Mouse (Mus musculus) forebrain, postnatal 0 days (tissue): ENCODE results near the gene Cks2. TPM values are rescaled to one million over a fixed set of nuclear protein-coding genes. Genes with fewer than 3 reads are reported as not detected.

Experiments
- ATAC-seq: fragments of 200-750 bp; cut with Nextera tagmentation; 2 replicates; pipeline ENCODE4 v1.8.0; 2017; ENCODE audit warnings: mild to moderate bottlenecking, moderate library complexity
- DNase-seq: peaks from one replicate; pipeline ENCODE4 v3.0.0-alpha.2; 2015
- H3K27ac ChIP-seq: fragments of 300-500 bp; sonication (generic); 2 replicates; pipeline ENCODE4 v1.5.1; 2014; ENCODE audit warnings: low read depth, mild to moderate bottlenecking, antibody characterized with exemption, low read length, moderate library complexity, mixed read lengths
- H3K27me3 ChIP-seq: fragments of 300-500 bp; sonication (generic); 2 replicates; pipeline ENCODE4 v1.6.1; 2014; ENCODE audit warnings: mild to moderate bottlenecking, low read length, mixed read lengths; ENCODE audit not compliant: insufficient read depth
- H3K36me3 ChIP-seq: fragments of 300-500 bp; sonication (generic); 2 replicates; pipeline ENCODE4 v1.6.1; 2014; ENCODE audit warnings: mild to moderate bottlenecking, moderate library complexity; ENCODE audit not compliant: insufficient read depth
- H3K4me1 ChIP-seq: fragments of 300-500 bp; sonication (generic); 2 replicates; pipeline ENCODE4 v1.6.1; 2014; ENCODE audit warnings: antibody characterized with exemption; ENCODE audit not compliant: insufficient read depth
- H3K4me2 ChIP-seq: fragments of 300-500 bp; sonication (generic); 2 replicates; pipeline ENCODE4 v1.6.1; 2014; ENCODE audit warnings: low read depth, mild to moderate bottlenecking, moderate library complexity
- H3K4me3 ChIP-seq: fragments of 300-500 bp; sonication (generic); 2 replicates; pipeline ENCODE4 v1.5.1; 2014; ENCODE audit warnings: low read depth, low read length, mixed read lengths
- H3K9ac ChIP-seq: fragments of 300-500 bp; sonication (generic); 2 replicates; pipeline ENCODE4 v1.6.1; 2014; ENCODE audit warnings: mild to moderate bottlenecking
- H3K9me3 ChIP-seq: fragments of 300-500 bp; sonication (generic); 2 replicates; pipeline ENCODE4 v1.6.1; 2016; ENCODE audit warnings: low read length
- CTCF ChIP-seq: sonication (generic); IDR thresholded peaks from 2 replicates; pipeline ENCODE4 v1.5.1; 2016; ENCODE audit warnings: antibody characterized with exemption, control low read depth, low read depth
- WGBS: fragments of 180-500 bp; shearing (Covaris S2); extraction: QIAGEN DNeasy Blood & Tissue Kit; methylation state at CpG from one replicate; pipeline ENCODE4 v1.1.7; 2014; 5-methylcytosine and 5-hydroxymethylcytosine counted together
- polyA plus RNA-seq: library from polyadenylated mRNA; unstranded; fragments of >200 nt; fragmentation: Nextera tagmentation; extraction: Ambion mirVana; gene quantifications from 2 replicates; pipeline ENCODE4 v1.2.1, GENCODE M21; 2015
- total RNA-seq: library from RNA; depleted of rRNA; stranded (reverse); fragments of >200 nt; gene quantifications from 2 replicates; pipeline ENCODE4 v1.2.3, GENCODE M21; 2014; rRNA removed

Cks2 gene
- total RNA-seq (29.1 and 35.7 TPM in 2 replicates), polyA plus RNA-seq (35.8 and 45.3 TPM in 2 replicates)

DNA sequence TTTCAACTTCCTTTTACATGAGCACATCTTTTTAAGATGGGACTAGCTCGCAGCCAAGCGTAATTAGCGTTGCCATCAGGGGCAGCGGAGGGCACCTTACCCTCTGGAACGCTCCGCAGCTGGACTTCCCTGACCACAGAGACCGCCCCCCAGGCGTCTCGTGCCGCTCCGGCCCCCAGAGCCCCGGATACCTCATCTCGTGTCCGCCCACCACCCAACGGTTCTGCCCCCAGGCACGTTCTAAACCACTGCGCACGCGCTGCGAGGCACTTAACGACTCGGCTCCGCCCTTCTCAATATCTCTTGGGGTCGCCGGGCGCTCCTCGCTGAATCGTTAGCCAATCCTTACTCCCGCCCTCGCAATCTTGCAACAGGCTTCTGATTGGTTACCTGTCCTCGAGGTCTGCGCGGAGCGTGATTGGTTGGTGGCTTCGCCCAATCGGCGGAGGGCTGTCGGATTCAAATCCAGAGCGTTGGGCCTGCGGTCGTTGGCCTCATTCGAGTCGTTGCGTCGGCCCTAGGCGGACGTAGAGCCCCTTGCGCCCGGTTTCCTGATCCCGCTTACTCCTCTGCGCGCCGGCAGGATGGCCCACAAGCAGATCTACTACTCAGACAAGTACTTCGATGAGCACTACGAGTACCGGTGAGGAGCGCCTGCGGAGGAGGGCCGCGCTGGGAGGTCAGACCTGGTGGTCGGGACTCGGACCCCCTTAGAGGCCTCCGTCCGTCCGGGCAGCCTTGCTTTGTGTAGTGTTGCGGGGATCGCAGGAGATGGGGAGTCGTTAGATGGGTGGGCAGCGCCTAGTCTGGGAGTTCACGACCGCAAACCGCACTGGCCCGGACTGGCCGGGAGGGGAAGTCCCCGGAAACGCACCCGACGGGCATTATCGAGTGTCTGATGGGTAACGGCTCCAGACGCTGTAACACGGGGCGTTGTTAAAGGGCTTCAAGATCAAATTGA, at the start of gene Cks2:
Gene Cks2 (plus strand): TSS at position 404 of the 961 bp plus-strand sequence.
- DNase-seq, result peak; percentile 99
- H3K4me3 ChIP-seq, result peak within 1 kb of the TSS; percentile 61
- H3K9me3 ChIP-seq, result no peaks in the 10 kb centered on the region
- peak within 1 kb of the TSS; percentile 62 for H3K9ac ChIP-seq
- 0 out of 2 replicates have a peak, but pooled peaks have one; percentile 5 for TF ChIP-seq CTCF
- ATAC-seq, result peak; percentile 99
- H3K4me2 ChIP-seq, result peak within 1 kb of the TSS; percentile 98
- under 1% methylated on average over 83 of the region's 83 CpGs for WGBS
- H3K36me3 ChIP-seq, result no peaks in the 10 kb centered on the region
- H3K4me1 ChIP-seq, result no peaks in the 10 kb centered on the region
- H3K27ac ChIP-seq, result no peak within 1 kb of the TSS; the same call in 1 of the 2 replicates
- H3K27me3 ChIP-seq, result no peaks in the 10 kb centered on the region

GRCm38 (mm10) chr13:51595404-51595803, 49.6 kb upstream of the Cks2 start:
- peak; percentile 1; the same call in 1 of the 2 replicates for ATAC-seq
- no peak for DNase-seq
- Histone ChIP-seq H3K4me1 (no peaks in the 10 kb centered on the region; the same call in 1 of the 2 replicates), H3K4me2 (peak overlapping the region; percentile 97), H3K9me3 (no peaks in the 10 kb centered on the region), H3K36me3 (no peaks in the 10 kb centered on the region), H3K9ac (peak overlapping the region; percentile 54; the same call in 1 of the 2 replicates), H3K27ac (no peak overlapping the region), H3K4me3 (peak overlapping the region; percentile 48), H3K27me3 (no peaks in the 10 kb centered on the region; the same call in 1 of the 2 replicates)
- TF ChIP-seq CTCF, result no peak
- 23% methylated on average over 11 of the region's 11 CpGs for WGBS

DNA sequence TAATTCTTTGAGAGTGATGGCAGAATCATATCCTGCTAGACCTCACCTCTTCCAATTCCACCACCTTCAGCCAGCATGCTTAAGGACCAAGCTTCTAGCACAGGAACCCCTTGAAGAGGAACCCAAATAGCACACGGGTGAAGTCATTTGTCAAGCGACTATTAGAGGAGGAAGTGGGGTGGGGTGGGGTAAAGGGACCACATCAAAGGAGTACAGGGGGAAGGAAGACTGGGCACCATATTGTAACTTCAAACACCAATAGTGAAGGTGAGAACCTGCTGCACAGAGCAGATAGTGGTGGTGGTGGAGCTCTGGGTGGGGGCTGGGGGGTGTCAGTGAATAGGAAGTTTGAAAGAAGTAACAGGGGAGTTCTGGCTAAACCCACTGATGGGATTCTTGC, 47.0 kb upstream of the Cks2 start:
- TF ChIP-seq CTCF, result no peak
- Histone ChIP-seq H3K9ac (no peak overlapping the region), H3K4me2 (no peak overlapping the region), H3K4me1 (peaks cover 3% of the 10 kb centered on the region), H3K27ac (no peak overlapping the region), H3K36me3 (no peaks in the 10 kb centered on the region), H3K4me3 (no peak overlapping the region), H3K27me3 (no peaks in the 10 kb centered on the region; the same call in 1 of the 2 replicates), H3K9me3 (no peaks in the 10 kb centered on the region)
- ATAC-seq (no peak), DNase-seq (no peak)
- 82% methylated on average over 2 of the region's 2 CpGs for WGBS

GRCm38 (mm10) chr13:51600169-51600568, 44.9 kb upstream of the Cks2 start:
- Histone ChIP-seq H3K4me2 (no peak overlapping the region), H3K4me3 (no peak overlapping the region), H3K9me3 (no peaks in the 10 kb centered on the region), H3K27ac (no peak overlapping the region), H3K27me3 (no peaks in the 10 kb centered on the region; the same call in 1 of the 2 replicates), H3K9ac (no peak overlapping the region), H3K36me3 (no peaks in the 10 kb centered on the region), H3K4me1 (peaks cover 13% of the 10 kb centered on the region)
- no peak for DNase-seq
- no peak for TF ChIP-seq CTCF
- 95% methylated on average over 8 of the region's 8 CpGs for WGBS
- ATAC-seq, result no peak

- 31% methylated on average over 8 of the region's 8 CpGs for WGBS
- ATAC-seq, result peak; percentile 30
- peak overlapping the region; percentile 54 for H3K4me2 ChIP-seq
- H3K9ac ChIP-seq, result 0 out of 2 replicates have a peak overlapping the region, but pooled peaks have one; percentile 46
- H3K9me3 ChIP-seq, result no peaks in the 10 kb centered on the region
- no peaks in the 10 kb centered on the region for H3K27me3 ChIP-seq
- H3K36me3 ChIP-seq, result no peaks in the 10 kb centered on the region
- TF ChIP-seq CTCF, result no peak
- peak overlapping the region; percentile 92 for H3K27ac ChIP-seq
- DNase-seq, result no peak
- H3K4me3 ChIP-seq, result peak overlapping the region; percentile 30
- peaks cover 13% of the 10 kb centered on the region; the same call in 1 of the 2 replicates for H3K4me1 ChIP-seq
Measured at GRCm38 (mm10) chr13:51602764-51603163, 42.3 kb upstream of the Cks2 start.

DNA sequence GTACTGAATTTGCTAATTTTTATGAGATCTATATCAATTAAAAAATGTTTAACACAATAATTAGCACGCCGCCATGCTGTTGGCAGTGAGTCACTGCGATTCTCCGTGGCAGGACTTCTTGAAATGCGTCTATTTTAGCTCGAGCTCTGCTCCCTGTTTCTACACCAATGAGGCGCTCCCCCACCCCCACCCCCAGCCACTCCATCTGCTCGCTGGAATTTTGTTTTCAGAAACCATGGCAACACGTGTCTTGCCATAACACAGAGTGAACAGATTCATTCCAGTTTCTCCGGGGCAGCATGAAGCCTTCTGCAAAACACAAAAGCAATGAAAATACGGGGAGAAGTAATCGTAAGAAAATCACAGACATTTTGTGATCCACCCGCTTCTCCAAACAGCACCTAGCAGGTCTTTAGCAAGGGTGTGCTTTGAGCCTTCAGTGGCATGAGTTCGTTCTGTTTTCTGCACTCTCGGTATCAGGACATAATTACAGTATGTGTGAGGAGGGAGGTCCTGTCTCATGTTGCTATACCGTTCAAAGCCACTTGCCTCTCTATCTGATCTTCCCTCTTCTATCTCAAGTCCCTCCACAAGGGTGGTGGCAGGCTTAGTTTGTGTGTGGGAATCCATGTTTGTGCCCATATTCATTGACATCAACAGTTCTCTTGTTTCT, 41.7 kb upstream of the Cks2 start:
- DNase-seq, result peak; percentile 94
- Histone ChIP-seq H3K9me3 (no peaks in the 10 kb centered on the region), H3K4me3 (peak overlapping the region; percentile 30), H3K27me3 (no peaks in the 10 kb centered on the region), H3K36me3 (no peaks in the 10 kb centered on the region), H3K9ac (peak overlapping the region; percentile 46), H3K4me2 (peak overlapping the region; percentile 54), H3K27ac (peak overlapping the region; percentile 92), H3K4me1 (peaks cover 13% of the 10 kb centered on the region; the same call in 1 of the 2 replicates)
- peak; percentile 34; the same call in 1 of the 2 replicates for TF ChIP-seq CTCF
- 3% methylated on average over 16 of the region's 16 CpGs for WGBS
- peak; percentile 95 for ATAC-seq
